In the genomic region with DNA sequence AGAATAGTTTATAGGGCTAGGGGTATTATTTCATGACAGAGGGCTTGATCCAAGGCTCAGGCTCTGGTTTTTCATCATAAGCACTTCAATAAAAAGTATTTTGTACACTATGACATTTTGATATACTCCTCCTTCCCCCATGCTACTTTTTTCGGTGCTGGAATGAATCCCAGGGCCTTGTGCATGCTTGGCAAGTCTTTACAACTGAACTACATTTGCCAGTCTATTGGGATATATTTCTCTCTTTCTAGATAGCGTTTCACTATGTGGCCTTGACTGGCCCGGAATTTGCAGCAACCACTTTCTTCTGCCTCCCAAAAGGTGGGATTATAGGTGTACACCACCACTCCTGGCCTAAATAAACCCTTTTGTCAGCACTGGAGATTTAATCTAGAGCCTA, we compare ENCODE assay signal across 15 mouse cellular contexts. TPM values are rescaled to one million over a fixed set of nuclear protein-coding genes. Genes with fewer than 3 reads are reported as not detected.
A peak's percentile ranks its signal among the peaks of the same experiment; 100 is the strongest.
DNase-seq lines count a peak whose midpoint lies in the region.
"Had no signal": no experiment of that assay in that cellular context is flagged by ENCODE, and none has a peak within 500 bp of the region (broad histone marks: within the 10 kb centered on the region; RNA-seq: fewer than 3 reads in every experiment).

No protein-coding gene starts in this region.

- peak; percentile 6 to 55 for DNase-seq in adrenal gland, adult (ENCODE audit: inconsistent age in 2 of 2, low spot score in 1 of 2)
- no peak for DNase-seq in adrenal gland, adult 8-10 months
- DNase-seq in heart, adult 18-20 months = peak; percentile 2 to 6
- DNase-seq in heart, postnatal 4 days = no peak
- peak; percentile 6 for DNase-seq in brain, adult 2 months (ENCODE audit: low read depth, low spot score)
- no peak for DNase-seq in cerebellum, postnatal 25 days
- DNase-seq: cerebellum, adult 11 months; cerebellum, adult 2 months; cerebellum, adult 9-11 months; cerebellum, postnatal 36 days; embryo, embryonic 11 days; gastrocnemius, postnatal 25 days; heart, adult 2 months; heart, postnatal 14 days; kidney, adult 2 months had no signal

RNA-seq across cellular contexts. Expression of gene Phf8, which starts 7.4 kb away (rescaled TPM):
- 10 to 100 TPM; 26.9 to 41.0 (median 31.5) TPM for total RNA-seq in adrenal gland, adult 8-10 months (2022)
- total RNA-seq in heart, adult 18-20 months (2021) = 10 to 100 TPM; 12.2 to 17.8 TPM
- 10 to 100 TPM; 15.6 to 20.5 TPM for total RNA-seq in heart, postnatal 4 days (2021)

Comparison
In these comparisons a context has a peak if more than half of its experiments do, and no peak if none do; other contexts are left out.
1. DNase-seq: peak in adrenal gland, adult (2 of 2), heart, adult 18-20 months (2 of 2) and brain, adult 2 months (single experiment); none in adrenal gland, adult 8-10 months (single experiment), heart, postnatal 4 days (single experiment) and cerebellum, postnatal 25 days (0 of 2).